ENCODE assay signal across 16 mouse cellular contexts in the genomic region with DNA sequence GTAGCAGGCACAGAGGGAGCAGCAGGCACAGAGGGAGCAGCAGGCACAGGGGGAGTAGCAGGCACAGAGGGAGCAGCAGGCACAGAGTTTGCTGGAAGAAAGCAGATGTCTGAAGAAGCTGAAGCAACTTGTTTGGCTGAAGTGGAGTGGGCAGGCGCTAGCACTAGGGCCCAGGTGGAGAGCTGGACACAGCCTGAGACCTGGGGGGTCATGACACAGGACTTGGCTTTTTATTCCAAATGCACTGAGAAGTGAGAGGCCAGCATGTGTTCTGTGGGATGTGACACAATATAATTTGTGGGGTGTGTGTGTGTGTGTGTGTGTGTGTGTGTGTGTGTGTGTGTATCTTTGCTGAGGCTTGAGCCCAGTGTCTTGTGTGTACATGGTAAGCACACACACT.
"Had no signal": no experiment of that assay in that cellular context is flagged by ENCODE, and none has a peak within 500 bp of the region (broad histone marks: within the 10 kb centered on the region; RNA-seq: fewer than 3 reads in every experiment).

No protein-coding gene starts in this region.

- H3K4me3 ChIP-seq: neural tube, embryonic 13.5 days; neural tube, embryonic 15.5 days; stomach, embryonic 15.5 days had no signal

- H3K27ac ChIP-seq: neural tube, embryonic 13.5 days; neural tube, embryonic 15.5 days; stomach, embryonic 15.5 days; stomach, postnatal 0 days had no signal

- H3K27me3 ChIP-seq: neural tube, embryonic 13.5 days; neural tube, embryonic 15.5 days; stomach, embryonic 15.5 days had no signal

- DNase-seq: retina, postnatal 1 day; right cerebral cortex, adult 18-20 months; right cerebral cortex, postnatal 14 days; right cerebral cortex, postnatal 25 days; right cerebral cortex, postnatal 4 days; spleen, adult 18-20 months; thymus, adult 18-20 months; thymus, adult 2 months; thymus, postnatal 14 days; thymus, postnatal 25 days; thymus, postnatal 36 days; thymus, postnatal 4 days had no signal

- H3K4me1 ChIP-seq: stomach, embryonic 15.5 days had no signal
